Mouse (Mus musculus): Measurements from ENCODE around the gene Ppil6. TPM values are rescaled to one million over a fixed set of nuclear protein-coding genes. Genes with fewer than 3 reads are reported as not detected.
A peak's percentile ranks its signal among the peaks of the same experiment; 100 is the strongest.

Ppil6 gene
- polyA plus RNA-seq, 1 experiment from 2014 or later: 0.76 TPM

DNA sequence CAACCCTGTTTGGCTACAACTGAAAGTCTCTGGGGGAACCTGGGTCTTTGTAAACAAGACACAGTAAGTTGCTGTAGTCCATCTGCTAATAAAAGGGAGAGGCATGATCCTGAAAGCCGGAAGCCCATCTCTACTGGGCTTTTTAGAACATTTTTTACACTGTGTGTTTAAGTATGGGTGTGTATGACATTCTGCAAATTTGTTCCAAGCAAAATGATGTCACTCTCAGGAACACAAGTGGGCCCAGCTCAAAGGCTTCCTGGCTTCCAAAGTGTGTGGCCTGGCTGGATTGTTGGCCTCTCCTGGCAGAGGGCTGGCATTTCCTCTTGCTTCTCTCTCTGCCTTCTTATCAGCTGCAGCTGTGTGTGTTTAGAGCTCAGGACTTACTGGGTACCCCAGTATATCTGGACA is 15.3 kb upstream of the Ppil6 start:
- Histone ChIP-seq H3K9ac (ENCODE audit: low read length) (no peak overlapping the region), H3K4me2 (ENCODE audit: low read length) (no peak overlapping the region), H3K27ac (ENCODE audit: low read depth) (no peak overlapping the region), H3K27me3 (replicated peaks; ENCODE audit: control insufficient read depth, insufficient read depth, low read length) (no peaks in the 10 kb centered on the region), H3K4me3 (ENCODE audit: low read depth, low read length) (no peak overlapping the region), H3K36me3 (ENCODE audit: control insufficient read depth, insufficient read depth, low read length) (peaks cover 6% of the 10 kb centered on the region), H3K4me1 (replicated peaks; ENCODE audit: control insufficient read depth, insufficient read depth, low read length) (peaks cover 11% of the 10 kb centered on the region), H3K9me3 (ENCODE audit: control insufficient read depth, low read length) (no peaks in the 10 kb centered on the region)
- no peak for ATAC-seq (replicated peaks; ENCODE audit: low FRiP score, low TSS enrichment, low read depth)
- WGBS: 61% methylated on average over 1 of the region's 1 CpGs
- DNase-seq (ENCODE audit: low spot score): no peak

GRCm38 (mm10) chr10:41476171-41477017 is 13.8 kb upstream of the Ppil6 start, which contains the start of gene Mical1:
Gene Mical1 (plus strand): TSS chr10:41476314.
- peak within 1 kb of the TSS; percentile 82 for H3K4me2 ChIP-seq (ENCODE audit: low read length)
- no peaks in the 10 kb centered on the region for H3K9me3 ChIP-seq (ENCODE audit: control insufficient read depth, low read length)
- H3K27ac ChIP-seq (ENCODE audit: low read depth): peak within 1 kb of the TSS; percentile 77
- H3K27me3 ChIP-seq (replicated peaks; ENCODE audit: control insufficient read depth, insufficient read depth, low read length): no peaks in the 10 kb centered on the region
- peak within 1 kb of the TSS; percentile 65 for H3K9ac ChIP-seq (ENCODE audit: low read length)
- peaks cover 11% of the 10 kb centered on the region for H3K4me1 ChIP-seq (replicated peaks; ENCODE audit: control insufficient read depth, insufficient read depth, low read length)
- under 1% methylated on average over 35 of the region's 35 CpGs for WGBS
- ATAC-seq (replicated peaks; ENCODE audit: low FRiP score, low TSS enrichment, low read depth) (peak; percentile 58), DNase-seq (ENCODE audit: low spot score) (peak; percentile 79)
- H3K36me3 ChIP-seq (ENCODE audit: control insufficient read depth, insufficient read depth, low read length): peaks cover 13% of the 10 kb centered on the region
- peak within 1 kb of the TSS; percentile 64 for H3K4me3 ChIP-seq (ENCODE audit: low read depth, low read length)

GRCm38 (mm10) chr10:41477018-41477277 is 13.3 kb upstream of the Ppil6 start:
- ATAC-seq (replicated peaks; ENCODE audit: low FRiP score, low TSS enrichment, low read depth) (no peak), DNase-seq (ENCODE audit: low spot score) (no peak)
- Histone ChIP-seq H3K36me3 (ENCODE audit: control insufficient read depth, insufficient read depth, low read length) (peaks cover 18% of the 10 kb centered on the region), H3K4me3 (ENCODE audit: low read depth, low read length) (peak overlapping the region; percentile 64), H3K4me1 (replicated peaks; ENCODE audit: control insufficient read depth, insufficient read depth, low read length) (peaks cover 11% of the 10 kb centered on the region), H3K4me2 (ENCODE audit: low read length) (peak overlapping the region; percentile 82), H3K9me3 (ENCODE audit: control insufficient read depth, low read length) (no peaks in the 10 kb centered on the region), H3K27me3 (replicated peaks; ENCODE audit: control insufficient read depth, insufficient read depth, low read length) (no peaks in the 10 kb centered on the region), H3K27ac (ENCODE audit: low read depth) (peak overlapping the region; percentile 77), H3K9ac (ENCODE audit: low read length) (peak overlapping the region; percentile 65)
- 0% methylated on average over 9 of the region's 9 CpGs for WGBS

GRCm38 (mm10) chr10:41477278-41478181 is 12.7 kb upstream of the Ppil6 start:
- Histone ChIP-seq H3K4me1 (replicated peaks; ENCODE audit: control insufficient read depth, insufficient read depth, low read length) (peaks cover 11% of the 10 kb centered on the region), H3K9me3 (ENCODE audit: control insufficient read depth, low read length) (no peaks in the 10 kb centered on the region), H3K9ac (ENCODE audit: low read length) (peak overlapping the region; percentile 65), H3K36me3 (ENCODE audit: control insufficient read depth, insufficient read depth, low read length) (peaks cover 23% of the 10 kb centered on the region), H3K27ac (ENCODE audit: low read depth) (peak overlapping the region; percentile 77), H3K4me3 (ENCODE audit: low read depth, low read length) (peak overlapping the region; percentile 64), H3K27me3 (replicated peaks; ENCODE audit: control insufficient read depth, insufficient read depth, low read length) (no peaks in the 10 kb centered on the region), H3K4me2 (ENCODE audit: low read length) (peak overlapping the region; percentile 82)
- WGBS: 4% methylated on average over 20 of the region's 20 CpGs
- ATAC-seq (replicated peaks; ENCODE audit: low FRiP score, low TSS enrichment, low read depth): peak; percentile 54
- peak; percentile 79 for DNase-seq (ENCODE audit: low spot score)

DNA sequence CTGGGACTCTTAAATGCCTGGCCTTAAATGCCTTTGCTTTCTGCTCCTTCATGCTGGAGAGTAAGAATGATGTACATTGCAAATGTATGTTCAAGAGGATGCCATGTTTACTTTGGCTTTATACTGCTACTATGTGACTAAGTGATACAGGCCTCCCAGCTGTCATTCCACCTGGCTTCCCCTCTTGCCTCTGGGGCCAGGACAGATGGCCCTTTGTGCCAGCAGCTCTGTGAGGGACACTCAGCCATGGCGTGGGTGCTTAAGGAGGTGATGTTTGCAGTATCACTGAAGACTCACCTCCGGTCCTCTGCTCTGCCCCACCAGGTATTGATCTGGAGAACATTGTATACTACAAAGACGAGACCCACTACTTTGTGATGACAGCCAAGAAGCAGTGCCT is 10.3 kb upstream of the Ppil6 start:
- no peak overlapping the region for H3K9ac ChIP-seq (ENCODE audit: low read length)
- H3K27ac ChIP-seq (ENCODE audit: low read depth): no peak overlapping the region
- peaks cover 11% of the 10 kb centered on the region for H3K4me1 ChIP-seq (replicated peaks; ENCODE audit: control insufficient read depth, insufficient read depth, low read length)
- WGBS: 84% methylated on average over 3 of the region's 3 CpGs
- peaks cover 44% of the 10 kb centered on the region for H3K36me3 ChIP-seq (ENCODE audit: control insufficient read depth, insufficient read depth, low read length)
- no peaks in the 10 kb centered on the region for H3K27me3 ChIP-seq (replicated peaks; ENCODE audit: control insufficient read depth, insufficient read depth, low read length)
- no peak overlapping the region for H3K4me2 ChIP-seq (ENCODE audit: low read length)
- ATAC-seq (replicated peaks; ENCODE audit: low FRiP score, low TSS enrichment, low read depth) (no peak), DNase-seq (ENCODE audit: low spot score) (no peak)
- H3K4me3 ChIP-seq (ENCODE audit: low read depth, low read length): no peak overlapping the region
- no peaks in the 10 kb centered on the region for H3K9me3 ChIP-seq (ENCODE audit: control insufficient read depth, low read length)

DNA sequence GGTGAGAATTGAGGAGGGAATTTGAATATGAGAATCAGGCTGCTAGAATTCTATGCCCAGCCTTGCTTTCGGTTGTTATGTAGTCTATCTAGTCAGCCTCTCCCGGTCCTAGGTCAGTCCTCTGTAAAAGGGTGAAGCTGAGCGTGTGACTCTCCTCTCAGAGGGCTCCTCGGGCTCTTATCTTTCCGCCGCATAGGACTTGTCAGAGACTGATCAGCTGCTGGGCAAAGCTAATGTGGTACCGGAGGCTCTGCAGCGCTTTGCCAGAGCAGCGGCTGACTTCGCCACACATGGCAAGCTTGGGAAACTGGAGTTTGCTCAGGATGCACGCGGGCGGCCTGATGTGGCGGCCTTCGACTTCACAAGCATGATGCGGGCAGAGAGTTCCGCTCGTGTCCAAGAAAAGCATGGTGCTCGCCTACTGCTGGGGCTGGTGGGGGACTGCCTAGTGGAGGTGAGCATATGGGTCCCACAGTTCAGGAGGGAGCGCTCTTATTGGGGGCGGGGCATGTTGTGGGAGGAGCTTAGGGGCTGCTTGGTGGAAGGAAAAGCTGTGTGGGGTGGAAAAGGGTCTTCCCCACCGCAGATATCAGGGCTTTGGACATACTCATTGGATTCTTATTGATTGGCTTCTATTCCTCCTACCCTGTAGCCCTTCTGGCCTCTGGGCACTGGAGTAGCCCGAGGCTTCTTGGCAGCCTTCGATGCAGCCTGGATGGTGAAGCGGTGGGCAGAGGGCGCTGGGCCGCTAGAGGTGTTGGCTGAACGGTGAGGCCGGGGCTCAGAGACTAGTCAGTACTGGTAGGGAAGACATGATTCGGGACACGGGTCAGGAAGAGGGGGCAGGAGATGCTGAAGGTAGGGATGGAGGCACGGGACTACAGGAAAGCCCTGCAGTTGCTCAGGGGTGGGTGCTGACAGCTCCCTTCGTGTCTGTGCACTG is 9.0 kb upstream of the Ppil6 start:
- Histone ChIP-seq H3K9me3 (ENCODE audit: control insufficient read depth, low read length) (no peaks in the 10 kb centered on the region), H3K4me2 (ENCODE audit: low read length) (no peak overlapping the region), H3K36me3 (ENCODE audit: control insufficient read depth, insufficient read depth, low read length) (peaks cover 56% of the 10 kb centered on the region), H3K27me3 (replicated peaks; ENCODE audit: control insufficient read depth, insufficient read depth, low read length) (no peaks in the 10 kb centered on the region), H3K4me1 (replicated peaks; ENCODE audit: control insufficient read depth, insufficient read depth, low read length) (peaks cover 6% of the 10 kb centered on the region), H3K9ac (ENCODE audit: low read length) (no peak overlapping the region), H3K27ac (ENCODE audit: low read depth) (no peak overlapping the region), H3K4me3 (ENCODE audit: low read depth, low read length) (no peak overlapping the region)
- WGBS: 68% methylated on average over 33 of the region's 33 CpGs
- no peak for DNase-seq (ENCODE audit: low spot score)
- no peak for ATAC-seq (replicated peaks; ENCODE audit: low FRiP score, low TSS enrichment, low read depth)

DNA sequence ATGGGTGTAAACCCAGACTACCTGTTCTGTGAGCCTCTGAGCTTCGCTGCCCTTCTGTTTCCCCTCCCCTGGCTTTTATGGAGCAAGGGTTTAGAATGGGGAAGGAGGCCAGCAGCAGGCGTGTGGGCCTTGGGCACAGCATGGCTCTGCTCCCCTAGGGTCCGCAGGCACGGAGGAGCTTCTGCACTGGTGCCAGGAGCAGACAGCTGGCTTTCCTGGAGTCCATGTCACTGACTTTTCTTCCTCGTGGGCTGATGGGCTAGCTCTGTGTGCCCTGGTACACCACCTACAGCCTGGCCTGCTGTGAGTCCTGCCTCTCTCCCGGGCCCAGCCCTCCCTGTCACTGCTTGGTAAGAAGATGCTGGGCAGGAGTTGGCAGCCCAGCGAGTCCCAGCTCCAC is 7.8 kb upstream of the Ppil6 start:
- no peak for ATAC-seq (replicated peaks; ENCODE audit: low FRiP score, low TSS enrichment, low read depth)
- Histone ChIP-seq H3K27ac (ENCODE audit: low read depth) (no peak overlapping the region), H3K9me3 (ENCODE audit: control insufficient read depth, low read length) (no peaks in the 10 kb centered on the region), H3K9ac (ENCODE audit: low read length) (no peak overlapping the region), H3K4me3 (ENCODE audit: low read depth, low read length) (no peak overlapping the region), H3K27me3 (replicated peaks; ENCODE audit: control insufficient read depth, insufficient read depth, low read length) (no peaks in the 10 kb centered on the region), H3K4me2 (ENCODE audit: low read length) (no peak overlapping the region), H3K4me1 (replicated peaks; ENCODE audit: control insufficient read depth, insufficient read depth, low read length) (peaks cover under 1% of the 10 kb centered on the region; the same call in 1 of the 2 replicates), H3K36me3 (ENCODE audit: control insufficient read depth, insufficient read depth, low read length) (peaks cover 68% of the 10 kb centered on the region)
- 84% methylated on average over 7 of the region's 7 CpGs for WGBS
- no peak for DNase-seq (ENCODE audit: low spot score)

DNA sequence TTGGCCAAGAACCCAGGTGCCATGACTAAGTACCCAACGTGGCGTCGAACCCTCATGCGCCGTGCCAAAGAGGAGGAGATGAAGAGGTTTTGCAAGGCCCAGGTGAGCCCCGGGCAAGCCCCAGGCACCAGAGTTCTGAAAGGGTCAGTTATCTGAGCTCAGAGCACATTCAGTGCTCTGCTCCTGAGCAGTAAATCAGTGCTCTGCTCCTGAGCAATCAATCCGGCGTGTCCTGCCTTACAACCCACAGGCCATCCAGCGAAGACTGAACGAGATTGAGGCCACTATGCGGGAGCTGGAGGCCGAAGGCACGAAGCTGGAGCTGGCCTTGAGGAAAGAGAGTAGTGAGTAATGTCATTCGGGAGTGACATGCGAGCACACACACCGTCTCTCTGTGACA is 4.5 kb upstream of the Ppil6 start:
- H3K4me1 ChIP-seq (replicated peaks; ENCODE audit: control insufficient read depth, insufficient read depth, low read length): peaks cover 11% of the 10 kb centered on the region; the same call in 1 of the 2 replicates
- DNase-seq (ENCODE audit: low spot score): no peak
- no peak overlapping the region for H3K9ac ChIP-seq (ENCODE audit: low read length)
- 92% methylated on average over 16 of the region's 16 CpGs for whole genome bisulfite sequencing
- ATAC-seq (replicated peaks; ENCODE audit: low FRiP score, low TSS enrichment, low read depth): no peak
- H3K4me3 ChIP-seq (ENCODE audit: low read depth, low read length): no peak overlapping the region
- H3K27ac ChIP-seq (ENCODE audit: low read depth): no peak overlapping the region
- no peaks in the 10 kb centered on the region for H3K9me3 ChIP-seq (ENCODE audit: control insufficient read depth, low read length)
- no peak overlapping the region for H3K4me2 ChIP-seq (ENCODE audit: low read length)
- H3K27me3 ChIP-seq (replicated peaks; ENCODE audit: control insufficient read depth, insufficient read depth, low read length): no peaks in the 10 kb centered on the region
- H3K36me3 ChIP-seq (ENCODE audit: control insufficient read depth, insufficient read depth, low read length): peaks cover 61% of the 10 kb centered on the region

All from intestine, embryonic 14.5 days (tissue).